Mouse (Mus musculus) hindbrain, embryonic 14.5 days (tissue): Measurements from ENCODE around the gene Slc12a9. TPM values are rescaled to one million over a fixed set of nuclear protein-coding genes. Genes with fewer than 3 reads are reported as not detected.

Experiments used
- microRNA-seq: library from miRNA; unstranded; fragments of <30 nt; microRNA quantifications from one replicate; pipeline ENCODE4, GENCODE M21; 2016
- polyA plus RNA-seq: library from polyadenylated mRNA; unstranded; fragments of >200 nt; fragmentation: Nextera tagmentation; extraction: Ambion mirVana; gene quantifications from 2 replicates; pipeline ENCODE4 v1.2.1, GENCODE M21; 2014

Gene Slc12a9
- polyA plus RNA-seq, 1 experiment from 2014 or later = 17.6 TPM

Small RNA genes within 50 kb of the gene (microRNA-seq; reads per million reads assigned to microRNA genes)
- gene Mir7036 (0.65 reads per million), gene Mir8116 (not detected)

Other genes starting within 250 kb of the Slc12a9 start
- 3.3 and 3.9 TPM in 2 replicates for gene Trim56, start 217.4 kb downstream of the Slc12a9 start, polyA plus RNA-seq
- gene Muc3, start 184.3 kb downstream of the Slc12a9 start, polyA plus RNA-seq = not detected in 2 replicates
- gene Muc3a, start 121.2 kb downstream of the Slc12a9 start, polyA plus RNA-seq = 0.09 and 0.43 TPM in 2 replicates
- 56.7 and 68.4 TPM in 2 replicates for gene Ache, start 46.1 kb downstream of the Slc12a9 start, polyA plus RNA-seq
- gene Ufsp1, start 39.0 kb downstream of the Slc12a9 start, polyA plus RNA-seq = 22.3 and 22.6 TPM in 2 replicates
- gene Srrt, start 25.9 kb downstream of the Slc12a9 start, polyA plus RNA-seq = 75.0 and 81.0 TPM in 2 replicates
- 11.1 and 12.2 TPM in 2 replicates for gene Trip6, start 19.2 kb downstream of the Slc12a9 start, polyA plus RNA-seq
- 8.7 and 9.0 TPM in 2 replicates for gene Ephb4, start 16.5 kb upstream of the Slc12a9 start, polyA plus RNA-seq
- gene Zan, start 143.5 kb upstream of the Slc12a9 start, polyA plus RNA-seq = 0.14 and 0.17 TPM in 2 replicates
- gene Pop7, start 168.9 kb upstream of the Slc12a9 start, polyA plus RNA-seq = 78.4 and 87.3 TPM in 2 replicates
- gene Gigyf1, start 185.0 kb upstream of the Slc12a9 start, polyA plus RNA-seq = 14.2 and 16.0 TPM in 2 replicates
- not detected in 2 replicates for gene Epo, start 199.6 kb upstream of the Slc12a9 start, polyA plus RNA-seq
- gene Gnb2, start 199.9 kb upstream of the Slc12a9 start, polyA plus RNA-seq = 593 and 621 TPM in 2 replicates
- 195 and 204 TPM in 2 replicates for gene Actl6b, start 219.9 kb upstream of the Slc12a9 start, polyA plus RNA-seq
- gene Tfr2, start 236.2 kb upstream of the Slc12a9 start, polyA plus RNA-seq = 5.3 and 5.6 TPM in 2 replicates